24 mouse cellular contexts compared by ENCODE assay signal in genomic region chr1:162428904-162429303, GRCm38 (mm10).
"Had no signal": no experiment of that assay in that cellular context is flagged by ENCODE, and none has a peak within 500 bp of the region (broad histone marks: within the 10 kb centered on the region; RNA-seq: fewer than 3 reads in every experiment).

No protein-coding gene starts in this region.

- DNase-seq: gastrocnemius, postnatal 14 days; gastrocnemius, postnatal 36 days; heart, adult 11 months; heart, adult 2 months; heart, postnatal 14 days; heart, postnatal 36 days; kidney, adult 11 months; kidney, adult 2 months; kidney, adult 9 months; kidney, postnatal 14 days; kidney, postnatal 36 days; layer of hippocampus, adult 9-11 months; layer of hippocampus, postnatal 36 days; left cerebral cortex, postnatal 4 days had no signal

- ATAC-seq: hindbrain, postnatal 0 days; intestine, embryonic 16.5 days had no signal

- H3K27me3 ChIP-seq: heart, embryonic 13.5 days; heart, embryonic 15.5 days; hindbrain, embryonic 13.5 days; hindbrain, embryonic 15.5 days; kidney, embryonic 15.5 days; limb, embryonic 13.5 days; limb, embryonic 15.5 days had no signal

- H3K9ac ChIP-seq: heart, embryonic 13.5 days; heart, embryonic 15.5 days; hindbrain, embryonic 13.5 days; hindbrain, embryonic 15.5 days; kidney, embryonic 15.5 days; limb, embryonic 13.5 days; limb, embryonic 15.5 days had no signal

- H3K4me3 ChIP-seq: heart, adult 2 months; heart, embryonic 13.5 days; heart, embryonic 15.5 days; hindbrain, embryonic 13.5 days; hindbrain, embryonic 15.5 days; kidney, embryonic 15.5 days; limb, embryonic 13.5 days; limb, embryonic 15.5 days had no signal

- H3K27ac ChIP-seq: heart, adult 2 months; heart, embryonic 13.5 days; heart, embryonic 15.5 days; hindbrain, embryonic 13.5 days; hindbrain, embryonic 15.5 days; hindbrain, postnatal 0 days; kidney, embryonic 15.5 days; limb, embryonic 13.5 days; limb, embryonic 15.5 days had no signal

- H3K4me2 ChIP-seq: heart, embryonic 11.5 days; heart, embryonic 13.5 days; heart, embryonic 15.5 days; hindbrain, embryonic 13.5 days; hindbrain, embryonic 15.5 days; kidney, embryonic 15.5 days; limb, embryonic 13.5 days; limb, embryonic 15.5 days had no signal

- H3K36me3 ChIP-seq: heart, embryonic 13.5 days; heart, embryonic 15.5 days; hindbrain, embryonic 13.5 days; hindbrain, embryonic 15.5 days; kidney, embryonic 15.5 days; limb, embryonic 13.5 days; limb, embryonic 15.5 days had no signal

- H3K4me1 ChIP-seq: heart, embryonic 13.5 days; heart, embryonic 15.5 days; kidney, embryonic 15.5 days; limb, embryonic 13.5 days; limb, embryonic 15.5 days had no signal

- H3K9me3 ChIP-seq: heart, embryonic 13.5 days; heart, embryonic 15.5 days; hindbrain, embryonic 13.5 days; hindbrain, embryonic 15.5 days; kidney, embryonic 15.5 days; limb, embryonic 13.5 days; limb, embryonic 15.5 days had no signal
